32 mouse cellular contexts compared by ENCODE assay signal in the genomic region with DNA sequence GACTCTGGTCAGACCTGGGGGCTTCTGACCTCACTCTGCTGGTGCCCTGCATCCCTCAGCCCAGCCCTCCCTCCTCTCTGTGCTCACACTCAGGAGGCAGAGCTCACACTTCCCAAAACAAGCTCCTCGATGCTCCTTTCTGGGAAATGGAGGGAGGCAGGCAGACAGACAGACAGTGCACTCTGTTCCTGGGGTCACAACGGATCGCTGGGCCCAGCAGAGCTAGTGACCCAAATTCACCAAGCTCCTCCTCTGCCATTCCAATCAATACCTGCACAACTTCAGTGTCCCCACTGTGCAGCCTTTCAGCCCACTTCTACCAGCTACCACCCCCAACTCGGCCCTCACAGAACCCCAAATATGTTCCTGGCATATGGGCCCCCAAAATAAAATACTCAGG. TPM values are rescaled to one million over a fixed set of nuclear protein-coding genes. Genes with fewer than 3 reads are reported as not detected.
DNase-seq lines count a peak whose midpoint lies in the region; ATAC-seq and TF ChIP-seq lines count a peak whose summit lies in the region.
"Had no signal": no experiment of that assay in that cellular context is flagged by ENCODE, and none has a peak within 500 bp of the region (broad histone marks: within the 10 kb centered on the region; RNA-seq: fewer than 3 reads in every experiment).

No protein-coding gene starts in this region.

- H3K36me3 ChIP-seq in kidney, embryonic 16.5 days (ENCODE audit: insufficient read depth, low read length): peaks cover 74% of the 10 kb centered on the region
- H3K36me3 ChIP-seq in intestine, embryonic 16.5 days (ENCODE audit: control insufficient read depth, insufficient read depth, low read length): peaks cover 29% of the 10 kb centered on the region
- H3K36me3 ChIP-seq in liver, postnatal 0 days (replicated peaks; ENCODE audit: insufficient read depth, low read length): peaks cover 84% of the 10 kb centered on the region
- peaks cover 95% of the 10 kb centered on the region for H3K36me3 ChIP-seq in hindbrain, embryonic 14.5 days (replicated peaks; ENCODE audit: control insufficient read depth, insufficient read depth)

- peaks cover 11% of the 10 kb centered on the region; the same call in 1 of the 2 replicates for H3K4me1 ChIP-seq in kidney, embryonic 16.5 days (ENCODE audit: insufficient read depth, low read length)
- no peaks in the 10 kb centered on the region for H3K4me1 ChIP-seq in brown adipose tissue, adult 24 weeks (ENCODE audit: control insufficient read depth, insufficient read depth, insufficient read length, low read length)
- peaks cover 10% of the 10 kb centered on the region for H3K4me1 ChIP-seq in intestine, embryonic 16.5 days (ENCODE audit: control insufficient read depth, insufficient read depth, low read length)
- peaks cover 17% of the 10 kb centered on the region; the same call in 1 of the 2 replicates for H3K4me1 ChIP-seq in liver, postnatal 0 days (ENCODE audit: insufficient read depth)
- H3K4me1 ChIP-seq in hindbrain, embryonic 14.5 days (replicated peaks; ENCODE audit: control insufficient read depth, insufficient read depth, low read length): no peaks in the 10 kb centered on the region
- H3K4me1 ChIP-seq: embryonic facial prominence, embryonic 10.5 days; embryonic facial prominence, embryonic 15.5 days; forebrain, embryonic 12.5 days; limb, embryonic 13.5 days had no signal

- H3K27me3 ChIP-seq in kidney, embryonic 16.5 days (ENCODE audit: insufficient read depth, low read length): no peaks in the 10 kb centered on the region
- no peaks in the 10 kb centered on the region for H3K27me3 ChIP-seq in intestine, embryonic 16.5 days (replicated peaks; ENCODE audit: control insufficient read depth, insufficient read depth, low read length)
- no peaks in the 10 kb centered on the region for H3K27me3 ChIP-seq in liver, postnatal 0 days (ENCODE audit: insufficient read depth, low read length)
- no peaks in the 10 kb centered on the region for H3K27me3 ChIP-seq in hindbrain, embryonic 14.5 days (ENCODE audit: control insufficient read depth, insufficient read depth, low read length)
- H3K27me3 ChIP-seq: embryonic facial prominence, embryonic 15.5 days; forebrain, embryonic 12.5 days; heart, embryonic 15.5 days; limb, embryonic 13.5 days had no signal

- no peak for ATAC-seq in kidney, embryonic 16.5 days (ENCODE audit: low FRiP score, low TSS enrichment)
- no peak for ATAC-seq in intestine, embryonic 16.5 days
- peak; percentile 54; the same call in 1 of the 2 replicates for ATAC-seq in liver, postnatal 0 days
- no peak for ATAC-seq in hindbrain, embryonic 14.5 days (ENCODE audit: low FRiP score)
- ATAC-seq: activated CD4-positive, CD25-positive, alpha-beta regulatory T cell, adult 4 months; forebrain, postnatal 0 days; hindbrain, postnatal 0 days had no signal

- TF ChIP-seq EP300 in liver, postnatal 0 days (IDR thresholded peaks at IDR 0.05; ENCODE audit: low read depth): no peak

- no peak overlapping the region for H3K9ac ChIP-seq in kidney, embryonic 16.5 days (replicated peaks; ENCODE audit: low read length)
- peak overlapping the region; percentile 54; the same call in 1 of the 2 replicates for H3K9ac ChIP-seq in intestine, embryonic 16.5 days (ENCODE audit: low read depth, low read length)
- no peak overlapping the region; the same call in 1 of the 2 replicates for H3K9ac ChIP-seq in liver, postnatal 0 days (replicated peaks)
- no peak overlapping the region for H3K9ac ChIP-seq in hindbrain, embryonic 14.5 days
- H3K9ac ChIP-seq: embryonic facial prominence, embryonic 15.5 days; forebrain, embryonic 12.5 days; forebrain, postnatal 0 days; heart, embryonic 15.5 days; limb, embryonic 13.5 days had no signal

- no peaks in the 10 kb centered on the region for H3K9me3 ChIP-seq in kidney, embryonic 16.5 days (ENCODE audit: low read length)
- no peaks in the 10 kb centered on the region for H3K9me3 ChIP-seq in intestine, embryonic 16.5 days (ENCODE audit: control insufficient read depth, low read length)
- H3K9me3 ChIP-seq in liver, postnatal 0 days (ENCODE audit: low read length): no peaks in the 10 kb centered on the region
- H3K9me3 ChIP-seq in hindbrain, embryonic 14.5 days (ENCODE audit: control insufficient read depth, low read length): no peaks in the 10 kb centered on the region
- H3K9me3 ChIP-seq: embryonic facial prominence, embryonic 10.5 days; embryonic facial prominence, embryonic 15.5 days; forebrain, embryonic 12.5 days; heart, embryonic 10.5 days; heart, embryonic 15.5 days; limb, embryonic 13.5 days had no signal

- H3K4me2 ChIP-seq in kidney, embryonic 16.5 days (replicated peaks; ENCODE audit: low read depth, low read length): no peak overlapping the region
- H3K4me2 ChIP-seq in intestine, embryonic 16.5 days (ENCODE audit: low read depth, low read length): peak overlapping the region; percentile 28; the same call in 1 of the 2 replicates
- peak overlapping the region; percentile 61 for H3K4me2 ChIP-seq in liver, postnatal 0 days (ENCODE audit: low read depth, low read length)
- no peak overlapping the region for H3K4me2 ChIP-seq in hindbrain, embryonic 14.5 days (replicated peaks)
- H3K4me2 ChIP-seq: embryonic facial prominence, embryonic 15.5 days; forebrain, embryonic 12.5 days; heart, embryonic 15.5 days; limb, embryonic 13.5 days had no signal

- no peak for DNase-seq in kidney, postnatal 25 days
- DNase-seq in liver, postnatal 0 days: peak; percentile 37
- DNase-seq in hindbrain, embryonic 14.5 days (ENCODE audit: low spot score): no peak
- DNase-seq: adrenal gland, adult 2 months; adrenal gland, postnatal 36 days; B cell, adult 2 months; cerebellum, adult 8-10 months; cerebellum, postnatal 25 days; forebrain, postnatal 0 days; gastrocnemius, postnatal 10 days; lung, adult 2 months; lung, postnatal 10 days; midbrain, embryonic 14.5 days; thymus, adult 2 months; thymus, postnatal 4 days had no signal

- peak overlapping the region; percentile 8; the same call in 1 of the 2 replicates for H3K27ac ChIP-seq in kidney, embryonic 16.5 days (ENCODE audit: low read length)
- H3K27ac ChIP-seq in brown adipose tissue, adult 24 weeks (replicated peaks; ENCODE audit: low read depth, low read length): no peak overlapping the region
- H3K27ac ChIP-seq in intestine, embryonic 16.5 days (ENCODE audit: low read length): peak overlapping the region; percentile 16; the same call in 1 of the 2 replicates
- 0 out of 2 replicates have a peak overlapping the region, but pooled peaks have one; percentile 12 for H3K27ac ChIP-seq in liver, postnatal 0 days (ENCODE audit: low read depth)
- H3K27ac ChIP-seq in hindbrain, embryonic 14.5 days: no peak overlapping the region
- H3K27ac ChIP-seq: embryonic facial prominence, embryonic 10.5 days; embryonic facial prominence, embryonic 15.5 days; forebrain, embryonic 12.5 days; heart, embryonic 10.5 days; heart, embryonic 15.5 days; hindbrain, postnatal 0 days; layer of hippocampus, adult 2 months; limb, embryonic 13.5 days; macrophage had no signal

- H3K4me3 ChIP-seq in kidney, embryonic 16.5 days (ENCODE audit: low read length): no peak overlapping the region
- H3K4me3 ChIP-seq in brown adipose tissue, adult 24 weeks (ENCODE audit: insufficient read depth, low read depth, low read length): peak overlapping the region; percentile 63
- H3K4me3 ChIP-seq in intestine, embryonic 16.5 days (ENCODE audit: low read length): peak overlapping the region; percentile 31
- H3K4me3 ChIP-seq in liver, postnatal 0 days (ENCODE audit: low read depth, low read length): peak overlapping the region; percentile 23
- no peak overlapping the region for H3K4me3 ChIP-seq in hindbrain, embryonic 14.5 days (replicated peaks; ENCODE audit: low read length)
- H3K4me3 ChIP-seq: embryonic facial prominence, embryonic 10.5 days; embryonic facial prominence, embryonic 15.5 days; forebrain, embryonic 12.5 days; heart, embryonic 10.5 days; heart, embryonic 15.5 days; layer of hippocampus, adult 2 months; limb, embryonic 13.5 days had no signal

- no peak for TF ChIP-seq CTCF in liver, postnatal 0 days (IDR thresholded peaks at IDR 0.05; ENCODE audit: low read depth)

- WGBS in kidney, embryonic 16.5 days: 97% methylated on average over 4 of the region's 4 CpGs
- 91% methylated on average over 4 of the region's 4 CpGs for WGBS in intestine, embryonic 16.5 days
- 80% methylated on average over 4 of the region's 4 CpGs for WGBS in liver, postnatal 0 days (ENCODE audit: insufficient replicate concordance)
- 78% methylated on average over 4 of the region's 4 CpGs for WGBS in hindbrain, embryonic 14.5 days

RNA-seq across cellular contexts. Expression of a gene that starts 20.1 kb away (rescaled TPM):
- polyA plus RNA-seq in kidney, embryonic 16.5 days (2015; fragmentation: Nextera tagmentation; extraction: Ambion mirVana): 0.19 and 0.22 TPM in 2 replicates
- polyA plus RNA-seq in brown adipose tissue, adult 24 weeks (2012; ENCODE audit: insufficient read depth, insufficient read length, missing spikeins): not detected in 2 replicates
- polyA plus RNA-seq in intestine, embryonic 16.5 days (2015; fragmentation: Nextera tagmentation; extraction: Ambion mirVana): 0.11 and 0.18 TPM in 2 replicates
- polyA plus RNA-seq in liver, postnatal 0 days (2015; fragmentation: Nextera tagmentation; extraction: Ambion mirVana): 0.04 TPM in 1 of 2 replicates, not detected in the other
- polyA plus RNA-seq in hindbrain, embryonic 14.5 days (2014; fragmentation: Nextera tagmentation; extraction: Ambion mirVana): 0.13 and 0.15 TPM in 2 replicates
- polyA plus RNA-seq: embryonic facial prominence, embryonic 10.5 days; heart, embryonic 10.5 days; heart, embryonic 15.5 days; hindbrain, embryonic 11.5 days; lung, adult 2 months; macrophage; midbrain, embryonic 14.5 days; neural tube, embryonic 14.5 days had no signal

RNA-seq across cellular contexts. Expression of a gene that starts 23.1 kb away (rescaled TPM):
- 36.8 and 37.4 TPM in 2 replicates for polyA plus RNA-seq in kidney, embryonic 16.5 days (2015; fragmentation: Nextera tagmentation; extraction: Ambion mirVana)
- 14.2 and 24.7 TPM in 2 replicates for polyA plus RNA-seq in brown adipose tissue, adult 24 weeks (2012; ENCODE audit: insufficient read depth, insufficient read length, missing spikeins)
- polyA plus RNA-seq in intestine, embryonic 16.5 days (2015; fragmentation: Nextera tagmentation; extraction: Ambion mirVana): 40.7 and 47.2 TPM in 2 replicates
- 15.0 and 16.3 TPM in 2 replicates for polyA plus RNA-seq in liver, postnatal 0 days (2015; fragmentation: Nextera tagmentation; extraction: Ambion mirVana)
- polyA plus RNA-seq in hindbrain, embryonic 14.5 days (2014; fragmentation: Nextera tagmentation; extraction: Ambion mirVana): 18.5 and 18.6 TPM in 2 replicates

RNA-seq across cellular contexts. Expression of a gene that starts 37.5 kb away (rescaled TPM):
- polyA plus RNA-seq in kidney, embryonic 16.5 days (2015; fragmentation: Nextera tagmentation; extraction: Ambion mirVana): 0.35 and 1.3 TPM in 2 replicates
- not detected in 2 replicates for polyA plus RNA-seq in brown adipose tissue, adult 24 weeks (2012; ENCODE audit: insufficient read depth, insufficient read length, missing spikeins)
- polyA plus RNA-seq in intestine, embryonic 16.5 days (2015; fragmentation: Nextera tagmentation; extraction: Ambion mirVana): not detected in 2 replicates
- polyA plus RNA-seq in liver, postnatal 0 days (2015; fragmentation: Nextera tagmentation; extraction: Ambion mirVana): not detected in 2 replicates
- polyA plus RNA-seq in hindbrain, embryonic 14.5 days (2014; fragmentation: Nextera tagmentation; extraction: Ambion mirVana): not detected in 2 replicates
- polyA plus RNA-seq: activated CD4-positive, CD25-positive, alpha-beta regulatory T cell, adult 4 months; adrenal gland, adult 2 months; brain, embryonic 14.5 days; embryonic facial prominence, embryonic 10.5 days; embryonic facial prominence, embryonic 15.5 days; forebrain, embryonic 12.5 days; forebrain, postnatal 0 days; gonadal fat pad, adult 2 months; heart, embryonic 10.5 days; heart, embryonic 15.5 days; hindbrain, embryonic 11.5 days; hindbrain, postnatal 0 days; limb, embryonic 13.5 days; lung, adult 2 months; macrophage; midbrain, embryonic 14.5 days; neural tube, embryonic 14.5 days; thymus, adult 2 months had no signal

RNA-seq across cellular contexts. Expression of a gene that starts 48.8 kb away (rescaled TPM):
- 0.41 and 0.60 TPM in 2 replicates for polyA plus RNA-seq in kidney, embryonic 16.5 days (2015; fragmentation: Nextera tagmentation; extraction: Ambion mirVana)
- polyA plus RNA-seq in brown adipose tissue, adult 24 weeks (2012; ENCODE audit: insufficient read depth, insufficient read length, missing spikeins): not detected in 2 replicates
- not detected in 2 replicates for polyA plus RNA-seq in intestine, embryonic 16.5 days (2015; fragmentation: Nextera tagmentation; extraction: Ambion mirVana)
- polyA plus RNA-seq in liver, postnatal 0 days (2015; fragmentation: Nextera tagmentation; extraction: Ambion mirVana): not detected in 2 replicates
- not detected in 2 replicates for polyA plus RNA-seq in hindbrain, embryonic 14.5 days (2014; fragmentation: Nextera tagmentation; extraction: Ambion mirVana)
- polyA plus RNA-seq: activated CD4-positive, CD25-positive, alpha-beta regulatory T cell, adult 4 months; adrenal gland, adult 2 months; brain, embryonic 14.5 days; embryonic facial prominence, embryonic 10.5 days; embryonic facial prominence, embryonic 15.5 days; forebrain, embryonic 12.5 days; forebrain, postnatal 0 days; heart, embryonic 10.5 days; heart, embryonic 15.5 days; hindbrain, embryonic 11.5 days; hindbrain, postnatal 0 days; lung, adult 2 months; macrophage; midbrain, embryonic 14.5 days; neural tube, embryonic 14.5 days; thymus, adult 2 months had no signal

RNA-seq across cellular contexts. Expression of a gene that starts 48.9 kb away (rescaled TPM):
- 0.60 and 0.94 TPM in 2 replicates for polyA plus RNA-seq in kidney, embryonic 16.5 days (2015; fragmentation: Nextera tagmentation; extraction: Ambion mirVana)
- polyA plus RNA-seq in brown adipose tissue, adult 24 weeks (2012; ENCODE audit: insufficient read depth, insufficient read length, missing spikeins): not detected in 2 replicates
- polyA plus RNA-seq in intestine, embryonic 16.5 days (2015; fragmentation: Nextera tagmentation; extraction: Ambion mirVana): not detected in 2 replicates
- polyA plus RNA-seq in liver, postnatal 0 days (2015; fragmentation: Nextera tagmentation; extraction: Ambion mirVana): 0.12 and 0.15 TPM in 2 replicates
- polyA plus RNA-seq in hindbrain, embryonic 14.5 days (2014; fragmentation: Nextera tagmentation; extraction: Ambion mirVana): 0.27 TPM in 1 of 2 replicates, not detected in the other
- polyA plus RNA-seq: activated CD4-positive, CD25-positive, alpha-beta regulatory T cell, adult 4 months; adrenal gland, adult 2 months; brain, embryonic 14.5 days; embryonic facial prominence, embryonic 10.5 days; embryonic facial prominence, embryonic 15.5 days; forebrain, embryonic 12.5 days; forebrain, postnatal 0 days; heart, embryonic 15.5 days; hindbrain, postnatal 0 days; lung, adult 2 months; macrophage; midbrain, embryonic 14.5 days; thymus, adult 2 months had no signal

Comparison
In these comparisons a context has a peak if more than half of its experiments do, and no peak if none do; other contexts are left out.
1. H3K27ac ChIP-seq: peak in kidney, embryonic 16.5 days (single experiment), intestine, embryonic 16.5 days (single experiment) and liver, postnatal 0 days (single experiment); none in brown adipose tissue, adult 24 weeks (single experiment) and hindbrain, embryonic 14.5 days (single experiment).
2. H3K4me2 ChIP-seq: peak in intestine, embryonic 16.5 days (single experiment) and liver, postnatal 0 days (single experiment); none in kidney, embryonic 16.5 days (single experiment) and hindbrain, embryonic 14.5 days (single experiment).
3. H3K4me3 ChIP-seq: peak in brown adipose tissue, adult 24 weeks (single experiment), intestine, embryonic 16.5 days (single experiment) and liver, postnatal 0 days (single experiment); none in kidney, embryonic 16.5 days (single experiment) and hindbrain, embryonic 14.5 days (single experiment).